Mouse (Mus musculus): ENCODE measurements at regions not wholly inside any gene's neighbourhood (a gene's known extent, or its start where the extent isn't known, plus 50 kb on each side); places are given as distances from the start of the nearest gene placed in this dataset.

GRCm38 (mm10) chr7:51722420-51722819 lies 100.6 kb downstream of the Slc17a6 start:
- TF ChIP-seq CTCF (conservative IDR thresholded peaks at IDR 0.05), result no peak
- Histone ChIP-seq H3K27ac (no peak overlapping the region), H3K4me3 (no peak overlapping the region)
- DNase-seq (ENCODE audit: low spot score in 2 of 2), result no peak

DNA sequence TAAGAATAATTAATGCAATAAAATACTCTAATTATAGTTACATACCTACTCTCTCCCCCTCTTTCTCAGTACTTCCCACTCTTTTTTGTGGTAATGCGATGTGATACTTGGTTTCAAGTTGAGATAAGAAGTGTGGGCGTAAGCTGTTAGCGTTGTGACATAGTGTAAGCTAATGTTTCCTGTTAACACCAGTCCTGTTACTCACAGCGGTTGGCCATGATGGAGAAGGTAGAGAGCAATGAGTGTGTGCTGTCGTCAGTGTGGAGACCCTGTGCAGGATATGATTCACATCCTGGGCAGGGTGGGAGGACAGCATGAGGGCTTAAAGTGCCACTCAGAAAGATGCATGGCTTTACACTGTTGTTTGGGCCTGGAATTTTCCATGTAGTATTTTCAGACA lies 102.1 kb downstream of the Slc17a6 start:
- no peak for TF ChIP-seq CTCF (conservative IDR thresholded peaks at IDR 0.05)
- DNase-seq (ENCODE audit: low spot score in 2 of 2), result no peak
- Histone ChIP-seq H3K4me3 (no peak overlapping the region), H3K27ac (no peak overlapping the region)

- Histone ChIP-seq H3K4me3 (no peak overlapping the region), H3K27ac (no peak overlapping the region)
- no peak for DNase-seq (ENCODE audit: low spot score in 2 of 2)
- TF ChIP-seq CTCF (conservative IDR thresholded peaks at IDR 0.05), result no peak
Measured at GRCm38 (mm10) chr7:51736285-51736684, 114.5 kb downstream of the Slc17a6 start.

- no peak overlapping the region for H3K27ac ChIP-seq
- TF ChIP-seq CTCF (conservative IDR thresholded peaks at IDR 0.05), result no peak
- DNase-seq (ENCODE audit: low spot score in 2 of 2), result no peak
- H3K4me3 ChIP-seq, result no peak overlapping the region
Measured at GRCm38 (mm10) chr7:51739590-51739989, 117.8 kb downstream of the Slc17a6 start.

- no peak for DNase-seq (ENCODE audit: low spot score in 2 of 2)
- no peak overlapping the region for H3K27ac ChIP-seq
- no peak for TF ChIP-seq CTCF (conservative IDR thresholded peaks at IDR 0.05)
- no peak overlapping the region for H3K4me3 ChIP-seq
Measured at GRCm38 (mm10) chr7:51740928-51741327, 119.1 kb downstream of the Slc17a6 start.

- DNase-seq (ENCODE audit: low spot score in 2 of 2), result no peak
- no peak for TF ChIP-seq CTCF (conservative IDR thresholded peaks at IDR 0.05)
- Histone ChIP-seq H3K27ac (no peak overlapping the region), H3K4me3 (no peak overlapping the region)
Measured at GRCm38 (mm10) chr7:51742720-51743119, 119.1 kb upstream of the Gas2 start.

- Histone ChIP-seq H3K4me3 (no peak overlapping the region), H3K27ac (no peak overlapping the region)
- DNase-seq (ENCODE audit: low spot score in 2 of 2), result no peak
- TF ChIP-seq CTCF (conservative IDR thresholded peaks at IDR 0.05), result no peak
Measured at GRCm38 (mm10) chr7:51745598-51745997, 116.2 kb upstream of the Gas2 start.

GRCm38 (mm10) chr7:51748633-51749303 lies 113.0 kb upstream of the Gas2 start:
- TF ChIP-seq CTCF (conservative IDR thresholded peaks at IDR 0.05), result no peak
- DNase-seq (ENCODE audit: low spot score in 2 of 2), result peak in 1 of 2 experiments; percentile 10
- peak overlapping the region; percentile 23; the same call in 1 of the 2 replicates for H3K4me3 ChIP-seq
- no peak overlapping the region for H3K27ac ChIP-seq

GRCm38 (mm10) chr7:51749304-51750129 lies 112.3 kb upstream of the Gas2 start:
- TF ChIP-seq CTCF (conservative IDR thresholded peaks at IDR 0.05), result no peak
- DNase-seq (ENCODE audit: low spot score in 2 of 2), result peak in 1 of 2 experiments; percentile 5
- Histone ChIP-seq H3K4me3 (peak overlapping the region; percentile 23; the same call in 1 of the 2 replicates), H3K27ac (no peak overlapping the region)

- Histone ChIP-seq H3K4me3 (no peak overlapping the region), H3K27ac (no peak overlapping the region)
- TF ChIP-seq CTCF (conservative IDR thresholded peaks at IDR 0.05), result no peak
- no peak for DNase-seq (ENCODE audit: low spot score in 2 of 2)
Measured at GRCm38 (mm10) chr7:51750271-51750670, 111.5 kb upstream of the Gas2 start.

- Histone ChIP-seq H3K27ac (no peak overlapping the region), H3K4me3 (no peak overlapping the region)
- no peak for TF ChIP-seq CTCF (conservative IDR thresholded peaks at IDR 0.05)
- no peak for DNase-seq (ENCODE audit: low spot score in 2 of 2)
Measured at GRCm38 (mm10) chr7:51753062-51753461, 108.8 kb upstream of the Gas2 start.

- Histone ChIP-seq H3K27ac (no peak overlapping the region), H3K4me3 (no peak overlapping the region)
- TF ChIP-seq CTCF (conservative IDR thresholded peaks at IDR 0.05), result no peak
Measured at GRCm38 (mm10) chr7:51754208-51754888, 107.5 kb upstream of the Gas2 start.

GRCm38 (mm10) chr7:51756218-51756617 lies 105.6 kb upstream of the Gas2 start:
- H3K4me3 ChIP-seq, result no peak overlapping the region
- DNase-seq (ENCODE audit: low spot score in 2 of 2), result no peak
- no peak overlapping the region for H3K27ac ChIP-seq
- no peak for TF ChIP-seq CTCF (conservative IDR thresholded peaks at IDR 0.05)

More at GRCm38 (mm10) chr7:51754208-51754888, 107.5 kb upstream of the Gas2 start:
- DNase-seq (ENCODE audit: low spot score in 2 of 2), result no peak

All from layer of hippocampus, adult 2 months (tissue).